Mouse (Mus musculus) liver, adult 2 months (tissue): ENCODE measurements around the gene B4galnt2.

Source experiments
- CTCF ChIP-seq: fragments of 200-500 bp; IDR thresholded peaks from 2 replicates; pipeline ENCODE4 v1.5.1; 2011; ENCODE audit warnings: low read depth, low read length, control low read depth
- POLR2A ChIP-seq: fragments of 200-500 bp; IDR thresholded peaks from 2 replicates; pipeline ENCODE4 v1.6.1; 2011; ENCODE audit warnings: low read length, control low read depth; ENCODE audit not compliant: insufficient read depth; ENCODE audit errors: extremely low read depth

GRCm38 (mm10) chr11:95857306-95857705 lies 57.4 kb downstream of the B4galnt2 start:
- no peak for TF ChIP-seq CTCF
- no peak for TF ChIP-seq POLR2A
